Mouse (Mus musculus) stomach, postnatal 0 days (tissue): ENCODE measurements around the gene Slc38a2. TPM values are rescaled to one million over a fixed set of nuclear protein-coding genes. Genes with fewer than 3 reads are reported as not detected.

Experiments
- ATAC-seq: fragments of 200-750 bp; cut with Nextera tagmentation; 2 replicates; pipeline ENCODE4 v1.8.0; 2017; ENCODE audit not compliant: low FRiP score, low TSS enrichment
- DNase-seq: peaks from one replicate; pipeline ENCODE4 v3.0.0-alpha.2; 2016; ENCODE audit warnings: low spot score
- H3K27ac ChIP-seq: fragments of 300-500 bp; sonication (generic); replicated peaks from 2 replicates; pipeline ENCODE4 v1.5.1; 2014; ENCODE audit warnings: mild to moderate bottlenecking, control low read depth
- H3K27me3 ChIP-seq: fragments of 300-500 bp; sonication (generic); 2 replicates; pipeline ENCODE4 v1.6.1; 2014; ENCODE audit warnings: low read length; ENCODE audit not compliant: control insufficient read depth, insufficient read depth
- H3K36me3 ChIP-seq: fragments of 300-500 bp; sonication (generic); 2 replicates; pipeline ENCODE4 v1.6.1; 2014; ENCODE audit warnings: low read length, mixed read lengths; ENCODE audit not compliant: control insufficient read depth, insufficient read depth
- H3K4me1 ChIP-seq: fragments of 300-500 bp; sonication (generic); replicated peaks from 2 replicates; pipeline ENCODE4 v1.6.1; 2014; ENCODE audit warnings: antibody characterized with exemption; ENCODE audit not compliant: control insufficient read depth, insufficient read depth
- H3K4me2 ChIP-seq: fragments of 300-500 bp; sonication (generic); replicated peaks from 2 replicates; pipeline ENCODE4 v1.6.1; 2014; ENCODE audit warnings: low read depth, mild to moderate bottlenecking, control low read depth, moderate library complexity
- H3K4me3 ChIP-seq: fragments of 300-500 bp; sonication (generic); 2 replicates; pipeline ENCODE4 v1.5.1; 2014; ENCODE audit warnings: low read depth, low read length, control low read depth
- H3K9ac ChIP-seq: fragments of 300-500 bp; sonication (generic); 2 replicates; pipeline ENCODE4 v1.6.1; 2014; ENCODE audit warnings: mild to moderate bottlenecking, low read length, control low read depth, mixed read lengths
- H3K9me3 ChIP-seq: fragments of 300-500 bp; sonication (generic); 2 replicates; pipeline ENCODE4 v1.6.1; 2016; ENCODE audit warnings: low read length; ENCODE audit not compliant: control insufficient read depth
- CTCF ChIP-seq: IDR thresholded peaks from 2 replicates; pipeline ENCODE4 v1.5.1; 2016; ENCODE audit warnings: antibody characterized with exemption, low read depth, mild to moderate bottlenecking, moderate library complexity
- EP300 ChIP-seq: optimal IDR thresholded peaks from 2 replicates; pipeline ENCODE3; 2016; ENCODE audit warnings: antibody characterized with exemption
- WGBS: fragments of 180-500 bp; shearing (Covaris S2); extraction: QIAGEN DNeasy Blood & Tissue Kit; methylation state at CpG from one replicate; pipeline ENCODE4 v1.1.7; 2014; 5-methylcytosine and 5-hydroxymethylcytosine counted together
- polyA plus RNA-seq: library from polyadenylated mRNA; unstranded; fragments of >200 nt; fragmentation: Nextera tagmentation; extraction: Ambion mirVana; gene quantifications from 2 replicates; pipeline ENCODE4 v1.2.1, GENCODE M21; 2015

Slc38a2 gene
- polyA plus RNA-seq, 1 experiment from 2014 or later: 55.3 TPM

DNA sequence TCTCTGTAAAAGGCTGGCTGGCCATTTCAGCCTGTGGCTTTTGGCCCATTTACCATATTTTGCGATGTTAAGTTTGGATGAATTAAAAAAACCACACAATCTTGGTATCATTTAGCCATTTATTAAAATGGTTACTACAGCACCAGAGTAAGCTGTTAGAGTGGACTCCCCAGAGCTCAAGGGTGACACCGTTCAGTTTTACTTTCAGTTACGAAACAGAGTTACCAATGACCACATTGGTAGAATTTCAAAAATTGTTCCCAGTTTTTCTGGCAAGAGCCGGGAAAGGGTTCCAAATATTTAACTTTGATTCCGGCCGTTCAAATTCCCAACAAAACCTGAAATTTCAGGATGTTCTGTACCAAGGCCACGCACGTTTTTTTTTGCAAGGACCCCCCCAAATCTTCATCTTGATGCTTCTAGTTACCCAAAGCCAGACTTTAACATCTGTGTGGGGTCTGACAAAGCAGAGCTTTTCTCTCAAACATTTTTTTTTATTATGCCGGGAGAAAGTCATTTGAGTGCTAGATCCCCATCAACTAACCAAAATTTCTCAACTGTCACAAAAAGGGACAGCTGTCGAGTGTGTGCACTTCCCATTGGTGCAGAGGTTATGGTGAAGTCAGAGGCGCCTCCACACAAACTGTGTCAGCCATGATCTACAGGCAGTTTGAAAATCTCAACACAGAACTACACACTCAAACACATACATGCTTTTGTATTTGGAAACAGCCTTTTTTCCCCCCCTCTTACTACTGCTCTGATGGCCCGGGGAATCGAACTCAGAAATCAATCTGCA, 2.8 kb downstream of the Slc38a2 start:
- WGBS: 24% methylated on average over 13 of the region's 13 CpGs
- ATAC-seq (no peak), DNase-seq (peak; percentile 24)
- H3K27ac ChIP-seq: peak overlapping the region; percentile 99
- no peaks in the 10 kb centered on the region; the same call in none of the 2 replicates for H3K4me1 ChIP-seq
- peak overlapping the region; percentile 89 for H3K4me3 ChIP-seq
- H3K36me3 ChIP-seq: peaks cover 25% of the 10 kb centered on the region
- peak overlapping the region; percentile 68 for H3K4me2 ChIP-seq
- no peaks in the 10 kb centered on the region for H3K27me3 ChIP-seq
- no peaks in the 10 kb centered on the region for H3K9me3 ChIP-seq
- peak overlapping the region; percentile 88 for H3K9ac ChIP-seq
- TF ChIP-seq CTCF: no peak
- TF ChIP-seq EP300: no peak

DNA sequence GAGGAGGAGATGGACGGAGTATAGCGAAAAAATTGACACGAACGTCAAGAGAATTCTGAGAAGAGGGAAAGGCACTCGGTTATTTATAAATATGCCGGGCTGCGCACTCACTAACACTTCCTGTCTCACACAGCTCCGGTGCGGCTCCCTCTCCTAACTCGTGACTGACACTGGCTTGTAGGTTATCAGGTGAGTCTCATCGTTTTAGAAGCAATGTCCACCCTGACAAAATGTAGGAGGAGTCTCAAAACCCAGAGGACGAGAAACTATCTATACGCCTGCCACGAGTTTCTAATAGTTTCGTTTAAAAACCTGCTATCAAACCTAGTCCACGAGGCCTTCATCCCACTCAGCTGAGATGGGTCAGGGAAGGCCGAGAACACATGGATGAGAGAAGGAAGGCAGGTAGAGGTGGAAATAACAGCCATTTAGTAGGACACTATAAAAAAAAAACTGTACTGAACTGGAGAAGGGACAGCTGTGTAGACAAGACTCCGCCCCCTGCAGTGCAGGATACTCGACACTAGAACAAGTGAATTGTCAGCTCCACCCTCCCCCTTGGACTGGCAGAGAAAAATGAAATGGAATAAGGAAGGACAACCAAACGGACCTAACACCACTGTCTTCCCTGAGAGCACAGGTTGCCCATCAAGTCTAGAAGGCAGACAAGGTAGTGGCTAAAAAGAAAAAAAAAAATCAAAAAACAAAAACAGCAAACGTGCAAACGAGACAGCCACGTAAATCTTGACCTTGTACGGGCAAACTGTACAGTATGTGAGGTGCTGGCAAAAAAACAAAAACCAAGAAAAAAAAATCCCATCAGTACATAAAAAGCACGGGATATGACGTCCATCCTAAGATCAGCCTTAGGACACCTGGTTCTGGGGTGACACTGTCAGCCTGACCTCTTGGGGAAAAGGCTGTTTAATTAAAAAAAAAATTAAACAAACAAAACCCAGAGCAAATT, 3.8 kb downstream of the Slc38a2 start:
- 49% methylated on average over 26 of the region's 26 CpGs for WGBS
- H3K4me2 ChIP-seq: peak overlapping the region; percentile 68
- ATAC-seq (no peak), DNase-seq (no peak)
- TF ChIP-seq CTCF (peak; percentile 36), EP300 (no peak)
- H3K27me3 ChIP-seq: no peaks in the 10 kb centered on the region
- peak overlapping the region; percentile 89 for H3K4me3 ChIP-seq
- no peaks in the 10 kb centered on the region for H3K9me3 ChIP-seq
- H3K9ac ChIP-seq: peak overlapping the region; percentile 88
- H3K4me1 ChIP-seq: no peaks in the 10 kb centered on the region; the same call in none of the 2 replicates
- peak overlapping the region; percentile 99; the same call in 1 of the 2 replicates for H3K27ac ChIP-seq
- peaks cover 34% of the 10 kb centered on the region for H3K36me3 ChIP-seq

DNA sequence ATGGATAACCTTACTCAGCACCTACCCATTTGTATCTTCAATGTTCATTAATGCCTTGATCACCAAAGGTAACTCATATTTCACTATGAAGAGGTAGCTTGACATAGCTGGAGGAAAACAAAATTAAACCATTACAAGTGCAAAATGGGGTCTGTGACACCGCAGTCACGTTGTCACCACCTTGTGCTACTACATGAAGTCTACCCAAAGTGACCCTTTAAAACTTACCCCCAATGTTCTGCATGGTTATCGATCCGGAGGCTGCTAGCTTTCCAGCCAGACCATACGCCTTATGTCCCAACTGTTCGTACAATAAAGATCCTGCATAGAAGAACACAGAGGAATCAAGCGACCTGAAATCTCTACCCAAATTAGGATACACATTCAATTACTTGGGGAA, 4.5 kb downstream of the Slc38a2 start:
- no peak for DNase-seq
- no peaks in the 10 kb centered on the region for H3K27me3 ChIP-seq
- no peaks in the 10 kb centered on the region for H3K9me3 ChIP-seq
- no peak overlapping the region for H3K4me3 ChIP-seq
- TF ChIP-seq CTCF (no peak), EP300 (no peak)
- H3K4me2 ChIP-seq: no peak overlapping the region
- WGBS: 82% methylated on average over 7 of the region's 7 CpGs
- no peak for ATAC-seq
- peaks cover 42% of the 10 kb centered on the region for H3K36me3 ChIP-seq
- H3K4me1 ChIP-seq: no peaks in the 10 kb centered on the region; the same call in 1 of the 2 replicates
- no peak overlapping the region for H3K27ac ChIP-seq
- no peak overlapping the region for H3K9ac ChIP-seq

DNA sequence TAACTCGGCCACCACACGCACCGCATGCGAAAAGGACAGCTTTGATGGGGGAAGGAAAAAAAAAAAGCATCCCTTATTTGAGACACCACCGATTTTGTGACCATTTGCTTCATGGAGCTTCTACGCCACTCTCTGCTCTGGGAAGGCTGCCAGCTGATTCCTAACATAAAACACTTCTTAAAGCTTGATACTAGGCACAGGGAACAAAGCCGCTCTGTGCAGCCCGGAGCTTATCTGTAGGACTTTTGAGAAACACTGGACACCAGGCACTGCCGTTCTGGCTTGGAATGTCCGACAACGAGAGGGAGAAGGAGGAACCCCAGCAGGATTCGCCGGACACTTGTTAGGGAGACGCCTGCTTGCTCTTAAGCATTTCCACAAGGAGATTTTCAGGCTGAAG, 5.8 kb downstream of the Slc38a2 start:
- DNase-seq (peak; percentile 47), ATAC-seq (no peak)
- 0 out of 2 replicates have a peak overlapping the region, but pooled peaks have one; percentile 2 for H3K4me3 ChIP-seq
- peak overlapping the region; percentile 25 for H3K27ac ChIP-seq
- 56% methylated on average over 14 of the region's 14 CpGs for WGBS
- no peak overlapping the region for H3K4me2 ChIP-seq
- TF ChIP-seq EP300 (no peak), CTCF (no peak)
- no peak overlapping the region for H3K9ac ChIP-seq
- no peaks in the 10 kb centered on the region for H3K27me3 ChIP-seq
- peaks cover 44% of the 10 kb centered on the region for H3K36me3 ChIP-seq
- H3K9me3 ChIP-seq: no peaks in the 10 kb centered on the region
- no peaks in the 10 kb centered on the region; the same call in 1 of the 2 replicates for H3K4me1 ChIP-seq

DNA sequence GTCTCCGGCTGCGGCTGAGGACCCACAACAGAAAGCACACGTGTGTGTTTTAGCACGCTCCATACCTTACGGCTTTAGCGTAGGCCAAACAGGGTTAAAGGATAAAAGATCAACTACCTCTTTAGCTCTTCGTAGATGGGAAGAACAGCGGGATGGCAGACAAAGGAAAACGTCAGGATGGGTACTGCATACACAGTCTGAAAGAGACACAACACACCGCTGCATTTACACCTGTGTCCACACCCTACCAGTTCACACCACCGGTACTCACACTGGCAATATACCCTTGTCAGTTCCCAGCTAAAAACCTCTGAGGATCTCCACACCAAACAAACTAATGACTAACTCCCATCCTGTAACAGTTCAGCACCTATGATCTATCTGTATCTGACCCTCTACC, 7.1 kb downstream of the Slc38a2 start:
- peaks cover 50% of the 10 kb centered on the region for H3K36me3 ChIP-seq
- TF ChIP-seq EP300: no peak
- no peak for TF ChIP-seq CTCF
- H3K4me1 ChIP-seq: no peaks in the 10 kb centered on the region; the same call in 1 of the 2 replicates
- no peak for DNase-seq
- no peak overlapping the region for H3K4me3 ChIP-seq
- no peak overlapping the region for H3K27ac ChIP-seq
- H3K9me3 ChIP-seq: no peaks in the 10 kb centered on the region
- no peak overlapping the region for H3K4me2 ChIP-seq
- no peaks in the 10 kb centered on the region for H3K27me3 ChIP-seq
- no peak overlapping the region for H3K9ac ChIP-seq
- no peak for ATAC-seq
- 85% methylated on average over 11 of the region's 11 CpGs for WGBS
